In the genomic region with DNA sequence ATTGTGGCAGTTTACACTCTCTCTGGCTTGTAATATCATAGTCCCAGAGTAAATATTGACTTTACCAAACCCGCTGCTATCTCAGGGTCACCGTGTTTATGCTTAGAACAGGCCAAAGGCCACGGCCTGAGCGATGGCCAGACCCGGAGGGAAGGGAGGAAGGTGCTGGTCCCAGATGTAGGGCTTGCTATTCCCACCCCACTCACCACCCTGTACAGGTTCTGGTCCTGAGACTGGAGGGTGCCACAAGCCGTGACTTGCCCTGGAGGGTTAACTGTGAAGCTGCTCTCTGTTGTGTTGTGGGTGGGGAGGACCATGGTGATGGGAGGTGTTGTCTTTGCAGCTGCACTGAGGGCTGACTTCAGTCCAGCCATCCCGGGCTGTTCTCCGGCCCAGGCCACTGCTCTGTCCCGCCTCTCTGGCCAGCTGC, we compare ENCODE assay signal across 8 mouse cellular contexts. TPM values are rescaled to one million over a fixed set of nuclear protein-coding genes. Genes with fewer than 3 reads are reported as not detected.
DNase-seq lines count a peak whose midpoint lies in the region; ATAC-seq and TF ChIP-seq lines count a peak whose summit lies in the region.

No protein-coding gene starts in this region.

- TF ChIP-seq CTCF in layer of hippocampus, adult 2 months (conservative IDR thresholded peaks at IDR 0.05) = no peak
- no peak for TF ChIP-seq CTCF in liver, embryonic 14.5 days (IDR thresholded peaks at IDR 0.05; ENCODE audit: low read depth)

- H3K9me3 ChIP-seq in heart, embryonic 15.5 days (replicated peaks) = no peaks in the 10 kb centered on the region
- H3K9me3 ChIP-seq in liver, embryonic 14.5 days (ENCODE audit: control insufficient read depth, low read length) = no peaks in the 10 kb centered on the region

- ATAC-seq in heart, embryonic 15.5 days (replicated peaks; ENCODE audit: insufficient number of reproducible peaks, insufficient read depth, low FRiP score, low read depth) = no peak
- peak; percentile 31 for ATAC-seq in liver, embryonic 14.5 days (ENCODE audit: insufficient read depth)
- ATAC-seq in activated CD4-positive, CD25-positive, alpha-beta regulatory T cell, adult 4 months = no peak

- no peak for TF ChIP-seq EP300 in liver, embryonic 14.5 days (IDR thresholded peaks at IDR 0.05; ENCODE audit: low read depth)

- H3K4me1 ChIP-seq in heart, embryonic 15.5 days (replicated peaks) = peaks cover 39% of the 10 kb centered on the region
- H3K4me1 ChIP-seq in liver, embryonic 14.5 days (replicated peaks; ENCODE audit: control insufficient read depth in 2 of 2, insufficient read depth in 2 of 2, low read length in 1 of 2) = peaks cover 2 to 6% of the 10 kb centered on the region in 2 experiments; a peak in 2 of 4 replicates

- peak overlapping the region; percentile 85 for H3K9ac ChIP-seq in heart, embryonic 15.5 days
- no peak overlapping the region for H3K9ac ChIP-seq in liver, embryonic 14.5 days (replicated peaks)

- 0 out of 2 replicates have a peak, but pooled peaks cover 4% of the 10 kb centered on the region for H3K36me3 ChIP-seq in heart, embryonic 15.5 days
- H3K36me3 ChIP-seq in liver, embryonic 14.5 days (replicated peaks; ENCODE audit: control insufficient read depth, insufficient read depth, low read depth) = no peaks in the 10 kb centered on the region

- H3K4me2 ChIP-seq in heart, embryonic 15.5 days = peak overlapping the region; percentile 92
- H3K4me2 ChIP-seq in liver, embryonic 14.5 days (ENCODE audit: low read depth) = peak overlapping the region; percentile 46

- peak overlapping the region; percentile 2; the same call in 1 of the 2 replicates for H3K4me3 ChIP-seq in layer of hippocampus, adult 2 months
- H3K4me3 ChIP-seq in heart, embryonic 15.5 days = peak overlapping the region; percentile 85
- H3K4me3 ChIP-seq in liver, embryonic 14.5 days (ENCODE audit: insufficient read depth in 1 of 2, low read depth in 2 of 2, low read length in 2 of 2) = peak overlapping the region in 1 of 2 experiments; percentile 13; a peak in 1 of 4 replicates

- H3K27ac ChIP-seq in layer of hippocampus, adult 2 months = peak overlapping the region; percentile 87
- peak overlapping the region; percentile 91 for H3K27ac ChIP-seq in heart, embryonic 15.5 days
- H3K27ac ChIP-seq in liver, embryonic 14.5 days = no peak overlapping the region

- peaks cover 6% of the 10 kb centered on the region for H3K27me3 ChIP-seq in heart, embryonic 15.5 days
- peaks cover 54% of the 10 kb centered on the region for H3K27me3 ChIP-seq in liver, embryonic 14.5 days (ENCODE audit: control insufficient read depth, insufficient read depth, low read length)

- 44% methylated on average over 9 of the region's 9 CpGs for WGBS in heart, embryonic 15.5 days
- 53% methylated on average over 9 of the region's 9 CpGs for WGBS in liver, embryonic 14.5 days (ENCODE audit: insufficient replicate concordance)

- DNase-seq in layer of hippocampus, adult 2 months (ENCODE audit: low spot score in 2 of 2) = no peak
- DNase-seq in layer of hippocampus, adult 9-10 months (ENCODE audit: low spot score) = no peak
- peak; percentile 85 for DNase-seq in brain, adult 2 months (ENCODE audit: low read depth, low spot score)
- DNase-seq in liver, embryonic 14.5 days (ENCODE audit: low read depth in 3 of 3, low spot score in 3 of 3) = no peak
- DNase-seq in ovary, postnatal 14 days (ENCODE audit: low spot score) = no peak
- no peak for DNase-seq in frontal cortex, postnatal 36 days (ENCODE audit: low spot score in 2 of 2)

RNA-seq across cellular contexts. Expression of a gene that starts 4.8 kb away (rescaled TPM):
- 10 to 100 TPM; 22.9 to 24.4 TPM for total RNA-seq in layer of hippocampus, adult 2 months (2021)
- 7.1 and 11.1 TPM in 2 replicates for polyA plus RNA-seq in heart, embryonic 15.5 days (2015; fragmentation: Nextera tagmentation; extraction: Ambion mirVana)
- polyA plus RNA-seq in liver, embryonic 14.5 days (2012; rRNA removed) = 4.1 and 5.0 TPM in 2 replicates
- 1.4 and 2.3 TPM in 2 replicates for polyA plus RNA-seq in liver, embryonic 14.5 days (2014; fragmentation: Nextera tagmentation; extraction: Ambion mirVana)
- polyA plus RNA-seq in activated CD4-positive, CD25-positive, alpha-beta regulatory T cell, adult 4 months (2017; shearing (Covaris generic)) = 1 to 10 TPM; 2.5 to 3.7 TPM
